Mouse (Mus musculus) right cerebral cortex, postnatal 4 days (tissue): ENCODE results near the gene 5730409E04Rik.

ENCODE experiments used
- DNase-seq: peaks from one replicate; pipeline ENCODE4 v3.0.0-alpha.2; 2022

5730409E04Rik gene

DNA sequence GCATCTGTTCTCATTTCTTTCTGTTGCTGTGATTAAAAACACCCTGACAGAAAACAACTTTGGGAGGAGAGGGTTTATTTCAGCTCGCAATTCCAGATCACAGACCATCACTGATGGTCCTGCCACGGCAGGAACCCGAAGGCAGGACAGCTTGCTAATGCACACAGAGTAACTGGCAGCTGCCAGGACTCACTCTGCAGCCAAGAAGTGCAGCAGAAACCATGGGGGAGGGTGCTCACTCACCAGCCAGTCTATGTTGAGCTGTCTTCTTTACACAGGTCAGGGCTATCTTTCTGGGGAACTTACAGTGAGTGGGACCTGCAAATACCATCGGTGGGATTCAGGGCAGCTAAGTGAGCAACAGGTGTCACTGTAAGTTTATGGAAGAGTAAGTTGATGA is 27.8 kb downstream of the 5730409E04Rik start:
- no peak for DNase-seq

- DNase-seq: peak; percentile 23
Observed at GRCm38 (mm10) chr4:126639339-126639738, 29.7 kb downstream of the 5730409E04Rik start.

GRCm38 (mm10) chr4:126641901-126642300 is 32.3 kb downstream of the 5730409E04Rik start:
- no peak for DNase-seq

DNA sequence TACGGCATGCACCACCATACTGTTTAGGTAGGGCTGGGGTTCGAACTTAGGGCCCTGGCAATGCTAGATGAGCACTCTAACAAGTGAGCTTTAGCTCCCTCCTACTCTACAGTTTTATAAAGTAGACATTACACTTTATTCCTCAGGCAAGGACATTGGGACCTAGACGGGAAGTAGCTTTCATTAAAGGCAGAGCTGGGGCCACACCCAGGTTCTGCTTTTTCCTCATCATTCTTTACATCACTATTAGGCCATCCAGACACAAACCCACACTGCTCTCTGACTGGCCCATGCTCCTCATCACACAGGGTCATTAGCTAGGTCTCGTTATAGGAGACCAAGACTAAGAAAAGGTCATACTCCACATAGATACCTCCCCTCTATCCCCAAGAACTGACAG is 34.2 kb downstream of the 5730409E04Rik start:
- DNase-seq: no peak

DNA sequence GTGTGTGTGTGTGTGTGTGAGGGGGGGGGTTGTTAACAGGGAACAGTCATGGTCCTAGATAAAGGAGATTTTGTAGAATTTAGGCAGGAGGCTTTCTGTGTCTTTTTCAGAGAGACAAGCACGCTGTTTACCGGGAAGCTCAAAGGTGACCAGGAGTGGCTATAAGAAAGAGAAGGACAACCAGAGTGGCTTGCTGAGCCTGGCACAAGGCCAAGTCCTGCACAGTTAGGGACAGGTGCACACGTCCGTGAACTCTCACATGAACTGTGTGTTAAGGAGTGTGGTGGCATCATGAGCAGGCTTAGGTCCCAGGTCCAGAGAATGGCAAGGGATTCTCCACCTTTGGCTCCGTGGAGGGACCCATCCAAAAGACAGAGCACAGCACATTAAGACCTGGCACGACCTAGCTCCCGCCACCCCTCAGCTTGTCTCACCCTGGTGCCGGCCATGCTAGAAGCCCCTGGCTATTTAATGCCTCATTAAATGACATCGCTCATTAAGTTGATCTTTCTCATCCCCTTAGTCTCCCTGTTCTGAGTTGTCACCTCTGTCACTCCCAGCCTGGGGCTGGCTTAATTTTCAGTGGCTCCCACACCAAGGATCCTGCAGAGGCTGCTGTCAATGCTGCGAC is 34.8 kb downstream of the 5730409E04Rik start:
- no peak for DNase-seq

GRCm38 (mm10) chr4:126647996-126648910 is 38.6 kb downstream of the 5730409E04Rik start:
- DNase-seq: peak; percentile 17

DNA sequence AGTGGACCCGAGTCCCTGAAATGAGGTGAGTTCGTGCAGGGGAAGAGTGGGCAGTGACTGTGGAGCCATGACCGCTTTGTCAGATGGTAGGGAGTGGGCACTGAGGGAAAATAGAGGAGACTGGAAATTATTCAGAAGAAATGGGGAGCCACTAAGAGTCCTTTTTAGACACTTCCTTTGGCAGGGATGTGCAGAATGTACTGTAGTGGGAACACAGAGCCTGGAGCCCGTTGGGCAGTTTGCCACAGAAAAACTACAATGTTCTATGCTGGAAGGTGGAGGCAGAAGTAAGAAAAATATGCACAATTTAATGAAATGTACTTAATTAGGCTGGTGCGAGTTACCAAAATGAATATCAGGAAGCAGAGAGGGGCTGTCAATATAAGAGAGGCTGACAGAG is 43.5 kb downstream of the 5730409E04Rik start:
- DNase-seq: no peak

- DNase-seq: no peak
Observed at GRCm38 (mm10) chr4:126655356-126655755, 45.7 kb downstream of the 5730409E04Rik start.

DNA sequence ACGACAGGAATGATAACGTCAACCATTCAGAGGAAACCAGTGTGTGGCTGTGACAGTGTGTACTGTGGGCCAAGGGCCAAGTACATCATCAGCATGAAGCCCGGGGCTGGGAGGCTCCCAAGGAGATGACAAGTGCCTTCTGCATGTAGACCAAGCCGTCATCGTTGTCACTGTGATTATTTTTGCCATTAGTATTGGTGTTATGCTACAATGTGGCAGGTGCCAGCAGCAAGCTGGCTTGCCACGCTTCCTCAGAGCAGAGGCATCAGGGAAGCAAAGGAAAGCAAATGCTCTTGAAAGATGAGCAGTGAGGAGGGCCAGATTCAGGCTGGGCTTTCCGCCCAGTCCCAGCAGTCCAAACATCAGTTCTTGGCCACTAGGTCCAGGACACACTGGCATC is 51.6 kb downstream of the 5730409E04Rik start:
- DNase-seq: peak; percentile 22
